Mouse (Mus musculus) megakaryocyte, embryonic 14.5 days (primary cell): ENCODE results near the gene Marc1.

Source experiments
- FLI1 ChIP-seq: IDR thresholded peaks from 2 replicates; pipeline ENCODE4 v1.6.1; 2012; ENCODE audit warnings: low read length, inconsistent platforms, mixed read lengths
- GATA1 ChIP-seq: IDR thresholded peaks from 3 replicates; pipeline ENCODE4 v1.6.1; 2012; ENCODE audit warnings: mixed read lengths, low read length, inconsistent platforms, borderline replicate concordance

DNA sequence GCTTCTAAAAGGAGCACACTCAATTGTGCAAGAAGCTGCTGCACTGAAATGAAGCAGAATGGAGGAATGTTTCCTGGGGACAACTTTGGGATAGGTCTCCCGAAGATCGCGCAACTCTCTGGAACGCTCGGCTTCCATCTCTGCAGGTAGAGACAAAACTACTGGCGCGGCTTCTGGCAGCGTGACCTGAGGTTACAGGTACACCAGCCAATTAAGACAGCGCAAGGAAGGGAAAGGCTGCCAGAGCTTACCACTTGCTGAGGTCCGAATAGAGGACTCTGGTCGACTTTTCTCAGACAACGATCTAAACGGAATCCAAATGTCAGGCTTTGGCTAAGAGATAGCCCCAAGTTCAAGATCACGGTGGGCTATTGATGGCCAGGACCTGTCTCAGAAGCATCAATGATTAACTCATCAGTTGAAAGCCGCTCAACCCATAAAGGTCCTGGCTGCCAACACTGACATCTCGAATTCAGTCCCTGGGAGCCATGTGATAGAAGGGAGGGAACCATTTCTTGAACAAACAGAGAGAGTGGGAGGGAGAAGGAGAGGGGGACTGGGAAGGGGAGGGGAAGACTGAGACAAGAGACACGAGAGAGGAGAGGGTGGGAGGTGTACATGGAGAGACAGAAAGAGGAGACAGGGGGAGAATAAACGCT, 35.1 kb upstream of the Marc1 start, which contains the start of gene Marc2:
- no peak for TF ChIP-seq GATA1
- no peak for TF ChIP-seq FLI1
